Mouse (Mus musculus): ENCODE data around the gene Cd40lg. TPM values are rescaled to one million over a fixed set of nuclear protein-coding genes. Genes with fewer than 3 reads are reported as not detected.

The Cd40lg gene
- polyA plus RNA-seq (2016; fragmentation: Nextera tagmentation; extraction: Ambion mirVana): not detected in 2 replicates

DNA sequence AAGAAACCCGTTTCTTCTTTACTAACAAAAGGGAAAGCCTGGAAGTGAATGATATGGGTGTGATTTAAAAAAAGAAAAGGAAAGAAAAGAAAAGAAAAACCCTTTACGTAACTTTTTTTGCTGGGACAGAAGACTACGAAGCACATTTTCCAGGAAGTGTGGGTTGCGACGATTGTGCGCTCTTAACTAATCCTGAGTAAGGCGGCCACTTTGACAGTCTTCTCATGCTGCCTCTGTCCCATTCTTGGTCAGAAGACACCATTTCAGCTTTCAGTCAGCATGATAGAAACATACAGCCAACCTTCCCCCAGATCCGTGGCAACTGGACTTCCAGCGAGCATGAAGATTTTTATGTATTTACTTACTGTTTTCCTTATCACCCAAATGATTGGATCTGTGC, at the start of gene Cd40lg:
Cd40lg (plus strand) TSS at position 268 of the 400 bp plus-strand sequence.
- no peaks in the 10 kb centered on the region for H3K36me3 ChIP-seq
- H3K4me3 ChIP-seq: no peak within 1 kb of the TSS
- no peaks in the 10 kb centered on the region for H3K4me1 ChIP-seq (replicated peaks)
- H3K9me3 ChIP-seq: no peaks in the 10 kb centered on the region
- H3K27ac ChIP-seq: no peak within 1 kb of the TSS
- no peaks in the 10 kb centered on the region for H3K27me3 ChIP-seq (ENCODE audit: insufficient read depth, poor library complexity, severe bottlenecking)
- WGBS: 89% methylated on average over 9 of the region's 9 CpGs
- DNase-seq (ENCODE audit: low spot score): no peak

DNA sequence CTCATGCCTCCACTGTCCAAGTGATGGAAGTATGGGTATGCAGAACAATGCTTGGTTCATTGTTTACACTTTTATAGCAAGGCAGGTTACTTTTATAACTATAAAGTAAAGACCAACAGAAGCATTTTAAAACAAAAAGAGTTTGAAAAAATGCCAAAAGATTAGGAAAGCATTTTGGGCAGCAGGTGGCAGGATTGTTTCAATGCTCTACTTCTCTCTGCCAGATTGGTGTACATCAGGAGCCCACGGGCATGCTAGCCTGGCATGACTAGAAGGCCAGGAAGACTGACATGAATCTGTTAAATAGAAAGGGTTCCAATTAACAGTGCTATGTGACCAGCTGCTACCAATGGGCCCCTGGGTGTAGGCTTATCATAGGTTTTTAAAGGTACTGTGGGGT, 45.4 kb upstream of the Cd40lg start:
- H3K27me3 ChIP-seq (ENCODE audit: insufficient read depth, poor library complexity, severe bottlenecking): no peaks in the 10 kb centered on the region
- H3K27ac ChIP-seq: no peak overlapping the region
- H3K9me3 ChIP-seq: no peaks in the 10 kb centered on the region
- 78% methylated on average over 1 of the region's 1 CpGs for WGBS
- no peaks in the 10 kb centered on the region for H3K36me3 ChIP-seq
- no peaks in the 10 kb centered on the region for H3K4me1 ChIP-seq (replicated peaks)
- H3K4me3 ChIP-seq: no peak overlapping the region
- no peak for DNase-seq (ENCODE audit: low spot score)

DNA sequence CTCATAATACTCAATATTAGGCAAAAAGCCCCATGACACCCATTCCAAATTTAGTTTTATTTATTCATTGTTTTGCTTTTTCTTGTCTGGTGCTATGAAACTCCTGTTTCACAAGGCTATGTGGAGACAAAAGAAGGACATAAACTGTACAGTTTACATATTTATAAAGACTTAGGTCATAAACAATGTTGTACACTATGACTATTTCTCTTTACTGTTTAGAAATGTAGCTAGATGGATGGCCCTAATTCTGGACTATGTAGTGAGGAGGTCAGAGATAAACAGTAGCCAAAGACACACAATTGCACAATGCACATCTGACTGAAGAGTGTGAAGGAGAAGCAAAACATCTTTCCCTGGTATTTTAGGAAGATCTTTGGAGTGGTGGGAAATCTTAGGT, 40.7 kb upstream of the Cd40lg start:
- Histone ChIP-seq H3K27me3 (ENCODE audit: insufficient read depth, poor library complexity, severe bottlenecking) (no peaks in the 10 kb centered on the region), H3K9me3 (no peaks in the 10 kb centered on the region), H3K27ac (no peak overlapping the region), H3K4me1 (replicated peaks) (no peaks in the 10 kb centered on the region), H3K36me3 (no peaks in the 10 kb centered on the region), H3K4me3 (no peak overlapping the region)
- no peak for DNase-seq (ENCODE audit: low spot score)

GRCm38 (mm10) chrX:57177225-57177779, 34.6 kb upstream of the Cd40lg start:
- DNase-seq (ENCODE audit: low spot score): no peak
- Histone ChIP-seq H3K4me1 (replicated peaks) (no peaks in the 10 kb centered on the region), H3K4me3 (no peak overlapping the region), H3K36me3 (no peaks in the 10 kb centered on the region), H3K27ac (no peak overlapping the region), H3K9me3 (no peaks in the 10 kb centered on the region), H3K27me3 (ENCODE audit: insufficient read depth, poor library complexity, severe bottlenecking) (no peaks in the 10 kb centered on the region)
- 92% methylated on average over 13 of the region's 13 CpGs for WGBS

DNA sequence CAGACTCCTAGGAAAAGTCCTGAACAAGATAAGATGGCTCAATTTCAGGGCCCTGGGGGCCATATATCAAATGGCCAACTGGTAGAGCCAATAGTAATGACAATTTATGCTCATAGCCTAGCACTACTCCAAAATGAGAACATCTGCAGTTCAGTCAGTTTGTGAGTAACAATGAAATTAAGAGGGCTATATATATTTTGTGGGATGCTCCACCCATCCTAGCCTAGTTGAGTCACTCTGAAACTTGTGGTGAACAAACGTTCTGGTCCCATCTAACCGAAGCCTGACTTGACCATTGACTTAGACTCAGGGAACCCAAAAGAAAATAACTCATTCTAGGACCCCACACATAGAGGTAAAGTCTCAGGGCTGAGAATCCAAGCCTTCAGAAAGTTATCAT, 29.5 kb upstream of the Cd40lg start:
- no peak overlapping the region for H3K4me3 ChIP-seq
- no peaks in the 10 kb centered on the region for H3K9me3 ChIP-seq
- 83% methylated on average over 2 of the region's 2 CpGs for WGBS
- no peaks in the 10 kb centered on the region for H3K36me3 ChIP-seq
- no peak overlapping the region for H3K27ac ChIP-seq
- DNase-seq (ENCODE audit: low spot score): no peak
- no peaks in the 10 kb centered on the region for H3K4me1 ChIP-seq (replicated peaks)
- H3K27me3 ChIP-seq (ENCODE audit: insufficient read depth, poor library complexity, severe bottlenecking): no peaks in the 10 kb centered on the region

- H3K27ac ChIP-seq: no peak overlapping the region
- H3K4me1 ChIP-seq (replicated peaks): no peaks in the 10 kb centered on the region
- no peaks in the 10 kb centered on the region for H3K36me3 ChIP-seq
- H3K9me3 ChIP-seq: no peaks in the 10 kb centered on the region
- DNase-seq (ENCODE audit: low spot score): no peak
- 90% methylated on average over 3 of the region's 3 CpGs for WGBS
- H3K27me3 ChIP-seq (ENCODE audit: insufficient read depth, poor library complexity, severe bottlenecking): 0 out of 2 replicates have a peak, but pooled peaks cover 2% of the 10 kb centered on the region
- H3K4me3 ChIP-seq: no peak overlapping the region
Observed at GRCm38 (mm10) chrX:57183359-57183758, 28.6 kb upstream of the Cd40lg start.

- H3K9me3 ChIP-seq: no peaks in the 10 kb centered on the region
- 0 out of 2 replicates have a peak, but pooled peaks cover 2% of the 10 kb centered on the region for H3K27me3 ChIP-seq (ENCODE audit: insufficient read depth, poor library complexity, severe bottlenecking)
- WGBS: 83% methylated on average over 8 of the region's 8 CpGs
- no peak for DNase-seq (ENCODE audit: low spot score)
- no peak overlapping the region for H3K27ac ChIP-seq
- no peaks in the 10 kb centered on the region for H3K36me3 ChIP-seq
- no peaks in the 10 kb centered on the region for H3K4me1 ChIP-seq (replicated peaks)
- no peak overlapping the region for H3K4me3 ChIP-seq
Observed at GRCm38 (mm10) chrX:57187301-57187700, 24.6 kb upstream of the Cd40lg start.

DNA sequence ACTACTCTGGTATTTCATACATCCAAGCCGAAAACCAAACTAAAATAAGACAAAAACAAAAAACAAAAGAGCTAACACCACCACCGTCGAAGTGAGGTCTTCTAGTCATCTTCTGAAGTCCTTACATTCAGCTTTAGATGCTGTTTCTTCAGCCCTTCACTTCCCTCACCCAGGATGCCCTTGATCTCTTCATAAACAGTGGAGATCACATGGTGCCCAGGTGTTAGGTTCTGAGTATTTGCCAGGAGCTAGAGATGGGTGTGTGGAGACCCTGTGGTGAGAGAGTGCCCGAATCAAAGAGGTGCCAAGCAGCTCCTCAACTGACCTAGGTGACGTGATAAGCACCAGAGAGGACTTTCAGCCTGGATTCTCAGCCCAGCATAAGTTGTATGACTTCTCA, 22.6 kb upstream of the Cd40lg start:
- 84% methylated on average over 5 of the region's 5 CpGs for WGBS
- no peak for DNase-seq (ENCODE audit: low spot score)
- Histone ChIP-seq H3K4me1 (replicated peaks) (no peaks in the 10 kb centered on the region), H3K27me3 (ENCODE audit: insufficient read depth, poor library complexity, severe bottlenecking) (0 out of 2 replicates have a peak, but pooled peaks cover 2% of the 10 kb centered on the region), H3K4me3 (no peak overlapping the region), H3K9me3 (no peaks in the 10 kb centered on the region), H3K36me3 (no peaks in the 10 kb centered on the region), H3K27ac (no peak overlapping the region)

DNA sequence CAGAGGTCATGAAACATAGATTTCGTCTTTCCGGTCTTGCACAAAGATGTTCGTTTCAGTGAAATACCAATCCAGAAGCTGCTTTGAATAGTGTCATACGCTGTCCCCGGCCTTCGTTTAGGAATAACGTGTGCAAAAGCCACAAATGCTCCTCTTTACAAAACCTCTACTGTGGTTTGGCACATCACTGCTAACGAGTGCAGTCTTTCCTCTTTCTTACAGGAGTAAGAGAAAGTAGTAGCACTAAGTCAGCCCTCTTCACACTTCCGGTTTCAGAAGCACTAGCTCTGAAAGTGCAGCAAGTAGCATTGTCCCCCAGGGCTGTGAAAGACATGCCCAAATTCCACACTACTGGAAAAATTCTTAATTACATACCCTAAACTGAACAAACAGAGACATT, 15.6 kb upstream of the Cd40lg start:
- no peak overlapping the region for H3K27ac ChIP-seq

GRCm38 (mm10) chrX:57198036-57198435, 13.9 kb upstream of the Cd40lg start:
- H3K4me1 ChIP-seq (replicated peaks): no peaks in the 10 kb centered on the region
- no peak overlapping the region for H3K4me3 ChIP-seq
- no peak overlapping the region for H3K27ac ChIP-seq
- no peak for DNase-seq (ENCODE audit: low spot score)
- 50% methylated on average over 2 of the region's 2 CpGs for WGBS
- no peaks in the 10 kb centered on the region for H3K27me3 ChIP-seq (ENCODE audit: insufficient read depth, poor library complexity, severe bottlenecking)
- H3K9me3 ChIP-seq: no peaks in the 10 kb centered on the region
- H3K36me3 ChIP-seq: no peaks in the 10 kb centered on the region

More for the DNA sequence above, 15.6 kb upstream of the Cd40lg start:
- Histone ChIP-seq H3K27me3 (ENCODE audit: insufficient read depth, poor library complexity, severe bottlenecking) (no peaks in the 10 kb centered on the region), H3K9me3 (no peaks in the 10 kb centered on the region), H3K4me3 (no peak overlapping the region), H3K4me1 (replicated peaks) (no peaks in the 10 kb centered on the region), H3K36me3 (no peaks in the 10 kb centered on the region)
- WGBS: 89% methylated on average over 9 of the region's 9 CpGs
- DNase-seq (ENCODE audit: low spot score): no peak

GRCm38 (mm10) chrX:57200397-57200796, 11.5 kb upstream of the Cd40lg start:
- no peaks in the 10 kb centered on the region for H3K27me3 ChIP-seq (ENCODE audit: insufficient read depth, poor library complexity, severe bottlenecking)
- no peak for DNase-seq (ENCODE audit: low spot score)
- H3K4me1 ChIP-seq (replicated peaks): no peaks in the 10 kb centered on the region
- no peaks in the 10 kb centered on the region for H3K9me3 ChIP-seq
- WGBS: 71% methylated on average over 2 of the region's 2 CpGs
- H3K4me3 ChIP-seq: no peak overlapping the region
- H3K36me3 ChIP-seq: no peaks in the 10 kb centered on the region
- H3K27ac ChIP-seq: no peak overlapping the region

GRCm38 (mm10) chrX:57210591-57210990, 1.4 kb upstream of the Cd40lg start:
- Histone ChIP-seq H3K4me1 (replicated peaks) (no peaks in the 10 kb centered on the region), H3K27me3 (ENCODE audit: insufficient read depth, poor library complexity, severe bottlenecking) (no peaks in the 10 kb centered on the region), H3K4me3 (no peak overlapping the region), H3K27ac (no peak overlapping the region), H3K9me3 (no peaks in the 10 kb centered on the region), H3K36me3 (no peaks in the 10 kb centered on the region)
- DNase-seq (ENCODE audit: low spot score): no peak
- WGBS: 89% methylated on average over 1 of the region's 1 CpGs

- no peak for DNase-seq (ENCODE audit: low spot score)
- Histone ChIP-seq H3K27ac (no peak overlapping the region), H3K36me3 (no peaks in the 10 kb centered on the region), H3K27me3 (ENCODE audit: insufficient read depth, poor library complexity, severe bottlenecking) (no peaks in the 10 kb centered on the region), H3K9me3 (no peaks in the 10 kb centered on the region), H3K4me3 (no peak overlapping the region), H3K4me1 (replicated peaks) (no peaks in the 10 kb centered on the region)
- 90% methylated on average over 3 of the region's 3 CpGs for WGBS
Observed at GRCm38 (mm10) chrX:57212862-57213261, 919 bp downstream of the Cd40lg start.

DNA sequence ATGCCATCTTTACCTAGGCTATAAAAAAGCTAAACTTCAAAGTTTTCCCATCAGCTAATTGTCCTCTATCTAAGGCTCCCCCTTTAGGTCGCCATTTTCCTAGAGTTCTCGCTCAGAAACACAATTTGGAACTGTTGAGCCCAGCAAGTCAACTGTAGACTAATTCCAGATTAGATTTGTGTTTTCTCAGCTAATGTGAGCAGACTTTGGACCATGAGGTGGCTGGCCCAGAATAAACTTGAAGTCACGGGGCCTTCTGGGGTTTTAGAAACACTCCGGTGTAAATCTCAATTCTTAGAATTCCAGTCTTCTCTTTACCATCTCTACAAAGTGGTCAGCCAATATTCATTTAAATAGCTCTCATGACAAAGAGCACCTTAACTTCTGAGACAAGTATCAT, 3.6 kb downstream of the Cd40lg start:
- DNase-seq (ENCODE audit: low spot score): no peak
- Histone ChIP-seq H3K27me3 (ENCODE audit: insufficient read depth, poor library complexity, severe bottlenecking) (no peaks in the 10 kb centered on the region), H3K36me3 (no peaks in the 10 kb centered on the region), H3K27ac (no peak overlapping the region), H3K9me3 (no peaks in the 10 kb centered on the region), H3K4me3 (no peak overlapping the region), H3K4me1 (replicated peaks) (no peaks in the 10 kb centered on the region)
- 90% methylated on average over 4 of the region's 4 CpGs for WGBS
